Mouse (Mus musculus): ENCODE results near the gene Csad.

- TF ChIP-seq POLR2A (IDR thresholded peaks at IDR 0.05; ENCODE audit: insufficient read depth, low read depth, low read length) (no peak), CTCF (IDR thresholded peaks at IDR 0.05) (no peak), EP300 (IDR thresholded peaks at IDR 0.05; ENCODE audit: insufficient read depth, low read depth, low read length) (no peak)
Measured at GRCm38 (mm10) chr15:102208092-102208561, 3.6 kb upstream of the Csad start.
